12 mouse cellular contexts compared by ENCODE assay signal in the genomic region with DNA sequence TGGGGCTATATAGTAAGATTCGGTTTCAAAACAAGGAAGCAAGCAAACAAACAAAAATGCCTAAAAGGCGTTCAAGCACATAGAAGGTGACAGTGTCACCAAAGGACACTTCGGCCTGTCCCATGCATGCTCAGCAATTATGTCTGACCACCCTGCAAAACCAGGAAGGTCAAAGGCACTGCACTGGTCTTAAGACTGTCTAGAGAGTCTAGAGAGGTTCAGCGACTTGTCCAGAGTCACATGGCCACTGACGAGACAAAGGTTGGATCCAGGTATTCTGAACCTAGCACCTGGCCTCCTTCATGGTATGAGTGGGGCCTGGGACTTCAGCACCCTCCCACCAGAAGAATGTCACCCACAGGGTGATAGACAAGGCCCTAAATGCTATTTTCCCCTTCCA. TPM values are rescaled to one million over a fixed set of nuclear protein-coding genes. Genes with fewer than 3 reads are reported as not detected.
"Had no signal": no experiment of that assay in that cellular context is flagged by ENCODE, and none has a peak within 500 bp of the region (broad histone marks: within the 10 kb centered on the region; RNA-seq: fewer than 3 reads in every experiment).

No protein-coding gene starts in this region.

- DNase-seq: kidney, adult 18-20 months; layer of hippocampus, adult 9-11 months; lung, adult 2 months; lung, postnatal 36 days; thymus, adult 18-20 months; thymus, postnatal 14 days had no signal

- H3K27ac ChIP-seq: intestine, embryonic 15.5 days; kidney, embryonic 15.5 days; liver, embryonic 14.5 days had no signal

- H3K4me2 ChIP-seq: intestine, embryonic 15.5 days; kidney, embryonic 15.5 days had no signal

- H3K9ac ChIP-seq: intestine, embryonic 15.5 days; kidney, embryonic 15.5 days; liver, embryonic 14.5 days had no signal

- H3K9me3 ChIP-seq: intestine, embryonic 15.5 days; kidney, embryonic 15.5 days had no signal

- H3K27me3 ChIP-seq: intestine, embryonic 15.5 days; kidney, embryonic 15.5 days had no signal

- ATAC-seq: intestine, embryonic 15.5 days; lung, postnatal 0 days had no signal

- H3K4me3 ChIP-seq: intestine, embryonic 15.5 days; kidney, embryonic 15.5 days had no signal

RNA-seq across cellular contexts. Expression of gene Tsku, which starts 3.8 kb away (rescaled TPM):
- total RNA-seq: megakaryocyte progenitor cell, adult 5-6 weeks; neutrophil, adult 5-6 weeks had no signal
